ENCODE assay signal across 8 mouse cellular contexts in genomic region chr3:135211805-135212657, GRCm38 (mm10). TPM values are rescaled to one million over a fixed set of nuclear protein-coding genes. Genes with fewer than 3 reads are reported as not detected.
DNase-seq lines count a peak whose midpoint lies in the region; ATAC-seq and TF ChIP-seq lines count a peak whose summit lies in the region.

Cenpe (plus strand) TSS chr3:135212537.

- in situ Hi-C loops in ES-E14 (cut with MboI; ENCODE audit: low sequenced_read_pairs in 2 of 2, unreplicated experiment in 2 of 2) = loop anchor here in 1 of 2 experiments (25.0 kb wide), 1 partner anchor 500 kb away; no protein-coding TSS in a partner anchor

- peak; percentile 87 for DNase-seq in ES-E14 (ENCODE audit: low read depth, low spot score)
- peak; percentile 79 for DNase-seq in cerebellum, adult 11-12 months
- peak; percentile 77 for DNase-seq in heart, postnatal 25 days (ENCODE audit: low spot score)
- peak; percentile 69 to 85 for DNase-seq in layer of hippocampus, adult 18-20 months (ENCODE audit: low spot score in 2 of 2)
- peak; percentile 86 for DNase-seq in lung, adult 2 months
- DNase-seq in thymus, adult 18-20 months = peak; percentile 77 to 79

- TF ChIP-seq POLR2A in lung, adult 2 months (IDR thresholded peaks at IDR 0.05; ENCODE audit: borderline replicate concordance, extremely low read depth, low read depth, low read length) = no peak

- H3K4me1 ChIP-seq in ES-E14 (ENCODE audit: control insufficient read depth in 2 of 2, insufficient read depth in 2 of 2, low read length in 2 of 2, poor library complexity in 1 of 2) = peaks cover 3 to 4% of the 10 kb centered on the region in 2 experiments; a peak in 2 of 4 replicates
- H3K4me1 ChIP-seq in forebrain, embryonic 15.5 days = peaks cover 14% of the 10 kb centered on the region
- H3K4me1 ChIP-seq in lung, adult 2 months (ENCODE audit: control insufficient read depth, insufficient read depth, low read length) = no peaks in the 10 kb centered on the region

- TF ChIP-seq CTCF in lung, adult 2 months (IDR thresholded peaks at IDR 0.05; ENCODE audit: insufficient read depth, low read length) = no peak

- 2% methylated on average over 29 of the region's 29 CpGs for WGBS in forebrain, embryonic 15.5 days
- 1% methylated on average over 29 of the region's 29 CpGs for WGBS in lung, adult 2 months

- no peaks in the 10 kb centered on the region for H3K9me3 ChIP-seq in ES-E14 (ENCODE audit: control insufficient read depth, insufficient read depth, low read depth, low read length)
- no peaks in the 10 kb centered on the region for H3K9me3 ChIP-seq in forebrain, embryonic 15.5 days

- H3K36me3 ChIP-seq in ES-E14 (ENCODE audit: control insufficient read depth, insufficient read depth, low read length, poor library complexity, severe bottlenecking) = peaks cover 7% of the 10 kb centered on the region
- H3K36me3 ChIP-seq in forebrain, embryonic 15.5 days = peaks cover 8% of the 10 kb centered on the region; the same call in 1 of the 2 replicates

- ATAC-seq in forebrain, embryonic 15.5 days (replicated peaks) = peak; percentile 97
- ATAC-seq in neutrophil, adult 5-6 weeks (ENCODE audit: extremely low read depth, insufficient number of reproducible peaks, low FRiP score, poor library complexity, severe bottlenecking) = peak; percentile 98

- H3K9ac ChIP-seq in ES-E14 (ENCODE audit: insufficient read depth, low read depth, low read length, poor library complexity, severe bottlenecking) = peak within 1 kb of the TSS; percentile 97
- H3K9ac ChIP-seq in forebrain, embryonic 15.5 days (replicated peaks) = peak within 1 kb of the TSS; percentile 52

- peak within 1 kb of the TSS; percentile 93 to 99 for H3K4me3 ChIP-seq in ES-E14 (ENCODE audit: insufficient read depth in 1 of 2, low read depth in 1 of 2, low read length in 2 of 2, poor library complexity in 1 of 2, severe bottlenecking in 1 of 2)
- peak within 1 kb of the TSS; percentile 85 for H3K4me3 ChIP-seq in forebrain, embryonic 15.5 days
- H3K4me3 ChIP-seq in lung, adult 2 months (replicated peaks; ENCODE audit: extremely low read depth, low read depth, low read length) = peak within 1 kb of the TSS; percentile 70

- H3K4me2 ChIP-seq in forebrain, embryonic 15.5 days (replicated peaks) = peak within 1 kb of the TSS; percentile 67

- intact Hi-C loops in heart, postnatal 25 days (cut with DNase I) = no loop called here

- H3K27ac ChIP-seq in ES-E14 (ENCODE audit: insufficient read depth, low read depth, low read length, poor library complexity, severe bottlenecking) = no peak within 1 kb of the TSS
- H3K27ac ChIP-seq in forebrain, embryonic 15.5 days (replicated peaks) = 0 out of 2 replicates have a peak within 1 kb of the TSS, but pooled peaks have one; percentile 12

- H3K27me3 ChIP-seq in forebrain, embryonic 15.5 days = no peaks in the 10 kb centered on the region

TF ChIP-seq in ES-E14, 5 proteins besides CTCF, POLR2A, EP300 and RAD21:
- TF ChIP-seq ZNF384 (IDR thresholded peaks at IDR 0.05; ENCODE audit: low read depth, low read length) (no peak), HCFC1 (IDR thresholded peaks at IDR 0.05; ENCODE audit: borderline replicate concordance, insufficient read depth, low read length) (no peak; the same call in 1 of the 2 replicates), CHD2 (IDR thresholded peaks at IDR 0.05; ENCODE audit: low read depth, low read length) (peak; percentile 13; the same call in 1 of the 2 replicates)

RNA-seq across cellular contexts. Expression of gene Cenpe, which starts in this region (rescaled TPM):
- 30.0 and 30.8 TPM in 2 replicates for total RNA-seq in ES-E14 (2012; rRNA removed)
- 12.6 and 14.6 TPM in 2 replicates for polyA plus RNA-seq in forebrain, embryonic 15.5 days (2015; fragmentation: Nextera tagmentation; extraction: Ambion mirVana)
- 1 to 10 TPM; 1.1 TPM for total RNA-seq in heart, postnatal 25 days (2021)
- total RNA-seq in layer of hippocampus, adult 18-20 months (2021) = 1 to 10 TPM; 2.1 to 2.2 TPM
- 0.07 and 0.31 TPM in 2 replicates for polyA plus RNA-seq in lung, adult 2 months (2012; rRNA removed)
- 1.0 and 1.6 TPM in 2 replicates for total RNA-seq in neutrophil, adult 5-6 weeks (2017)

Comparison
In these comparisons a context has a peak if more than half of its experiments do, and no peak if none do; other contexts are left out.
1. RNA of gene Cenpe (polyA plus RNA-seq): 12.6 to 14.6 TPM in forebrain, embryonic 15.5 days; 0.07 to 0.31 TPM in lung, adult 2 months; every median in the first group is over 10 times any median in the second.
2. Peak in DNase-seq and H3K4me3 ChIP-seq in lung, adult 2 months; RNA of the gene not detected or under 1 TPM.
3. Peak in every context shown above with its lines, with median percentiles within 50 percentile points of each other: DNase-seq and H3K4me3 ChIP-seq.